Mouse (Mus musculus) hindbrain, embryonic 11.5 days (tissue): Measurements from ENCODE around the gene Crocc. TPM values are rescaled to one million over a fixed set of nuclear protein-coding genes. Genes with fewer than 3 reads are reported as not detected.

ENCODE experiments used
- ATAC-seq: fragments of 200-750 bp; cut with Nextera tagmentation; 2 replicates; pipeline ENCODE4 v1.8.0; 2017; ENCODE audit warnings: mild to moderate bottlenecking, moderate TSS enrichment, moderate library complexity; ENCODE audit not compliant: low FRiP score
- DNase-seq: peaks from one replicate; pipeline ENCODE4 v3.0.0-alpha.2; 2015; ENCODE audit warnings: low spot score
- H3K27ac ChIP-seq: fragments of 300-500 bp; sonication (generic); 2 replicates; pipeline ENCODE4 v1.5.1; 2014; ENCODE audit warnings: mild to moderate bottlenecking, low read depth, low read length
- H3K27me3 ChIP-seq: fragments of 300-500 bp; sonication (generic); 2 replicates; pipeline ENCODE4 v1.6.1; 2014; ENCODE audit warnings: mild to moderate bottlenecking, low read length, moderate library complexity, mixed read lengths; ENCODE audit not compliant: control insufficient read depth, insufficient read depth
- H3K36me3 ChIP-seq: fragments of 300-500 bp; sonication (generic); 2 replicates; pipeline ENCODE4 v1.6.1; 2014; ENCODE audit warnings: mild to moderate bottlenecking, low read length, moderate library complexity, mixed read lengths; ENCODE audit not compliant: control insufficient read depth, insufficient read depth
- H3K4me1 ChIP-seq: fragments of 300-500 bp; sonication (generic); replicated peaks from 2 replicates; pipeline ENCODE4 v1.6.1; 2014; ENCODE audit warnings: low read length, mixed read lengths; ENCODE audit not compliant: control insufficient read depth, insufficient read depth
- H3K4me2 ChIP-seq: fragments of 300-500 bp; sonication (generic); replicated peaks from 2 replicates; pipeline ENCODE4 v1.6.1; 2014; ENCODE audit warnings: mild to moderate bottlenecking, low read depth, low read length
- H3K4me3 ChIP-seq: fragments of 300-500 bp; sonication (generic); 2 replicates; pipeline ENCODE4 v1.5.1; 2014; ENCODE audit warnings: low read depth, low read length
- H3K9ac ChIP-seq: fragments of 300-500 bp; sonication (generic); 2 replicates; pipeline ENCODE4 v1.6.1; 2014; ENCODE audit warnings: low read depth, low read length
- H3K9me3 ChIP-seq: fragments of 300-500 bp; sonication (generic); 2 replicates; pipeline ENCODE4 v1.6.1; 2016; ENCODE audit warnings: low read length; ENCODE audit not compliant: control insufficient read depth
- WGBS: fragments of 180-500 bp; shearing (Covaris S2); extraction: QIAGEN DNeasy Blood & Tissue Kit; methylation state at CpG from one replicate; pipeline ENCODE4 v1.1.7; 2014; 5-methylcytosine and 5-hydroxymethylcytosine counted together
- polyA plus RNA-seq: library from polyadenylated mRNA; unstranded; fragments of >200 nt; fragmentation: Nextera tagmentation; extraction: Ambion mirVana; gene quantifications from 2 replicates; pipeline ENCODE4 v1.2.1, GENCODE M21; 2014

Gene Crocc
- polyA plus RNA-seq, 1 experiment from 2014 or later: 7.6 TPM

DNA sequence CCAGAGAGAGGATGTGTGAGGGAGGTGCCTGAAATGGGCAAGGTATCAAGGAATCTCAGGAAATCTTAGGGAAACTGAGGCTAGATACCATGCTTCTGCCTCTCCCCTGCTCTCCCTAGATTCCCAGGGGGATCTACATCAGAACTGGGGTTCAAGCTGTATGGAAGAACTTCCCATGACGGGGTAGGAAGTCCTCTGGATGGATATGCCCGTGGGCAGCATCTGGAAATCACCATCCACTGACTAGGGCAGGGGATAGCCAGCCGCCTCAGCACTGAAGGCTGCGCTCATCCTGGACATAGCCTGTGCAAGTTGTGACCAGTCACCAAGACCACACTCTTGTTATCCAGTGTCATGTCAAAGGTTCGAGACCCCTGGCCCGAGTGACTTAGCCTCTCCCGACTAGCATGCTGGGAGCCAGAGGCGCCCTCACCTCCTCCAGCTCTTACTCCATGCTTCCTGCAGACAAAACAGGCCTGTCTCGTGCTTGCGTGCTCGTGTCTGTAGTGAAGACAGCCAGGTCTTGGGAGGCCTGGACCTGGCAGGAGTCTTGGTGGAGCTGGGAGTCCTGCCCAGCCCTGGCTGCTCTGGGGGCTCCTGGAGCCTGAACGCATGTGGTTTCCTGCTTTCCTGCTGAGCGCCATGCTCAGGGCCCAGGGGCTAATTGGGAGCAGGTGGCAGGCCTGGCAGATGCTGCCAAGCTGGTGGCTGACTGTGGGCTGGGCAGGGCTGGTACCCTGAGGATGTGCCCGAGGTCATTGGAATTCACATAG is 48.6 kb downstream of the Crocc start:
- Histone ChIP-seq H3K27me3 (no peaks in the 10 kb centered on the region), H3K9me3 (no peaks in the 10 kb centered on the region), H3K4me1 (peaks cover 3% of the 10 kb centered on the region; the same call in 1 of the 2 replicates), H3K4me2 (peak overlapping the region; percentile 43), H3K9ac (peak overlapping the region; percentile 85), H3K27ac (peak overlapping the region; percentile 75; the same call in 1 of the 2 replicates), H3K36me3 (peaks cover 22% of the 10 kb centered on the region), H3K4me3 (peak overlapping the region; percentile 74)
- ATAC-seq: peak; percentile 6; the same call in 1 of the 2 replicates
- 45% methylated on average over 14 of the region's 14 CpGs for WGBS
- DNase-seq: peak; percentile 36

DNA sequence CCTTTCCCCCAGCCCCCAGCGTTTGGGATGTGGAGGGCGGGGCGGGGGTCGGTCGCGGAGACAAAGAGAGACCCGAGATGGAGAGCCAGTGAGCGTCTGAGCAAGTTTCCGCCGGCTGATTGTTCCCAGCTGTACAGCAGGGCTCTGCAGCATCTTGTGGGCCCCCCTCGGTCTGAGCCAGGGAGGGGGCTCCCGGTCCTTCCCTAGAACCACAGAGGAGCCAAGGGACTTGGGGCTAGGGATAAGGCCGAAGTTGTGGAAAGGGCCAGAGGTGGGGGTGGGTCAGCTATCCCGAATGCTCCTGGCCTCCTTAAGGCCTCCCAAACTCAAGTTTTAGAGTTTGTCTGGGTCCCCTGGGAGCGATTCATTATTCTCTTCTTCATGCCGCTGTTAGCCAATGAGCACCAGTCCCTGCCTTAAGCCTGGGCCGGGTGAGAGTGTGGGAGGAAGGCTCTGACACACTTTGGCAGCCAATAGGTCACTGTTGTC is 49.4 kb downstream of the Crocc start:
- peak overlapping the region; percentile 74 for H3K4me3 ChIP-seq
- no peaks in the 10 kb centered on the region for H3K27me3 ChIP-seq
- H3K9me3 ChIP-seq: no peaks in the 10 kb centered on the region
- DNase-seq: peak; percentile 70
- ATAC-seq: peak; percentile 63
- H3K27ac ChIP-seq: peak overlapping the region; percentile 75
- H3K36me3 ChIP-seq: peaks cover 27% of the 10 kb centered on the region
- H3K4me1 ChIP-seq: peaks cover 3% of the 10 kb centered on the region; the same call in 1 of the 2 replicates
- under 1% methylated on average over 17 of the region's 17 CpGs for whole genome bisulfite sequencing
- H3K4me2 ChIP-seq: peak overlapping the region; percentile 43
- peak overlapping the region; percentile 85 for H3K9ac ChIP-seq

DNA sequence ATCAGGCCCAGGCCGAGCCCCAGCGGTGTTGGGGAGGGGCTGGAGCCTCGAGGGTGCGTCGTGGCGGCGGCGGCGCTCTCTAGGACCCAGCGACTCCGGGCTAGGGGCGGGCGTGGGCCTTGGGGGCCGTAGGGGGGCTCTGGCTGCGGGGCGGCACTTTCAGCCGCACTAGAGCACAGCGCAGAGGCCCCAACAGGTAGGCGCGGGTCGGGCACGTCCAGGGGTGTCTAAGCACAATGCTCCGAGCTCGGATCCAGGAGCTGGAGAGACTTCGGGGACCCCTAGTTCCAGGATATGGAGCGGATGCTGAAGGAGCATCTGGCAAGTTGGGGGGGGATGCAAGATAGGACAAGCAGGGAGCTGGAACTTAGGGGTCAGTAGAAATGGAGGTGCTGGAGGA is 49.8 kb downstream of the Crocc start:
- peak overlapping the region; percentile 74 for H3K4me3 ChIP-seq
- H3K27ac ChIP-seq: peak overlapping the region; percentile 75
- ATAC-seq (peak; percentile 80), DNase-seq (peak; percentile 84)
- H3K4me1 ChIP-seq: peaks cover 3% of the 10 kb centered on the region; the same call in 1 of the 2 replicates
- WGBS: 3% methylated on average over 24 of the region's 26 CpGs
- peak overlapping the region; percentile 43 for H3K4me2 ChIP-seq
- H3K9ac ChIP-seq: peak overlapping the region; percentile 85
- H3K9me3 ChIP-seq: no peaks in the 10 kb centered on the region
- H3K27me3 ChIP-seq: no peaks in the 10 kb centered on the region
- peaks cover 27% of the 10 kb centered on the region for H3K36me3 ChIP-seq

DNA sequence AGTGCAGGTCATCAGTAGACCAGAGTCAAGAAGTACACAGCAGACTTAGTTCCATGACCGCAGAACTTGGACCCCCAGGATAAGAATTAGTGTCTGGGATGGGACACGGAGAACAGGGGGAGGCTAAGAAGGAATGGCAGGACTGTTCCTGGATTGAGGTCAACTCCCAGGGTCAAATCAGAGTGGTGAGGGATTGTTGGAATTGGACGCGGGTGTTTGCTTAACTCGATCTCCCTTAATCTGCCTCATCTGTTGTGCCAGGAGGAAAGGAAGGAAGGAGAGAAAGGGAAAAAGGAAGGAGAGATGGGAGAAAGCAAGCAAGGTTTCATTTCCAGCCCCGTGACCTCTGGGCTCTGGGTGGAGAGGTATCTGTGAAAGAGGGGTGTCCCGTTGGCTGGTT is 50.2 kb downstream of the Crocc start, which contains the start of gene Mfap2:
TSS of gene Mfap2 (plus strand) at position 301 of the 400 bp plus-strand sequence.
- Histone ChIP-seq H3K4me2 (peak within 1 kb of the TSS; percentile 43), H3K36me3 (peaks cover 23% of the 10 kb centered on the region), H3K27me3 (no peaks in the 10 kb centered on the region), H3K9me3 (no peaks in the 10 kb centered on the region), H3K4me1 (peaks cover 3% of the 10 kb centered on the region; the same call in 1 of the 2 replicates), H3K27ac (peak within 1 kb of the TSS; percentile 75), H3K9ac (peak within 1 kb of the TSS; percentile 85), H3K4me3 (peak within 1 kb of the TSS; percentile 74)
- DNase-seq: no peak
- ATAC-seq: no peak
- WGBS: 17% methylated on average over 7 of the region's 7 CpGs

DNA sequence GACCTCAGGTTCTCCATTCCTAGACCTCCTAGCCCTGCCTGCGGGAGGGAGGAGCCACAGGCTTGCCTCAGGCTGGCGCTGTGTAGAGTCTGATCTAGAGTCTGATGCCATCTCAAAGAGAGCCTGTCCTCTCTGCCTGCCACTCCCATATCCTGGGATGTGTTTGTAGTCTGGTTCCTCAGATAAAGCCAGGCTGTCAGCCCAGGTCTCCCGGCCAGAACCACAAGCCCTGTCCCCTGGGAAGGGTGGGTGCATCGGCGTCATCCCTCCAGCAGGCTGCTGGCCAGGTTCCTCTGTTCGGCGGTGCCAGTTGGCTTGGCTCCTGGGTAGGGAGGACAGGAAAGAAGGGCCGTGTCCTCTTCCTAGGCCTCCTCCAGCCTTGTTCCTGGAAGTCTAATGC is 52.3 kb downstream of the Crocc start:
- H3K27me3 ChIP-seq: no peaks in the 10 kb centered on the region
- no peak overlapping the region for H3K9ac ChIP-seq
- H3K4me1 ChIP-seq: peaks cover 3% of the 10 kb centered on the region; the same call in 1 of the 2 replicates
- WGBS: 88% methylated on average over 8 of the region's 8 CpGs
- DNase-seq (no peak), ATAC-seq (no peak)
- H3K27ac ChIP-seq: no peak overlapping the region
- no peaks in the 10 kb centered on the region for H3K9me3 ChIP-seq
- H3K36me3 ChIP-seq: peaks cover 21% of the 10 kb centered on the region
- no peak overlapping the region for H3K4me2 ChIP-seq
- no peak overlapping the region for H3K4me3 ChIP-seq

DNA sequence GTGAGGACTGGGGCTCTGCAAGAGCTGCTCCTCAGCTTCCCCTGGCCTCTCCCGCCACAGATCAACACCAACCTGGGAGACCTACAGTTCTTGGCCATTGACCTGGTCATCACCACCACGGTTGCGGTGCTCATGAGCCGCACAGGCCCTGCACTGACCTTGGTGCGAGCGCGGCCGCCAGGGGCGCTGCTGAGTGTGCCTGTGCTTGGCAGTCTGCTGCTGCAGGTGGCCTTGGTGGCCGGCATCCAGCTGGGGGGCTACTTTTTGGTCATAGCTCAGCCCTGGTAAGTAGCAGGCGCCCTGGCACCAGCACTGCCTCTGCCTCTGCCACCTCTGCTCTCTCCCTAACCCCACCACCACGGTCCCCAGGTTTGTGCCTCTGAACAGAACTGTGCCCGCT is 54.4 kb downstream of the Crocc start:
- no peak for ATAC-seq
- 82% methylated on average over 13 of the region's 13 CpGs for WGBS

DNA sequence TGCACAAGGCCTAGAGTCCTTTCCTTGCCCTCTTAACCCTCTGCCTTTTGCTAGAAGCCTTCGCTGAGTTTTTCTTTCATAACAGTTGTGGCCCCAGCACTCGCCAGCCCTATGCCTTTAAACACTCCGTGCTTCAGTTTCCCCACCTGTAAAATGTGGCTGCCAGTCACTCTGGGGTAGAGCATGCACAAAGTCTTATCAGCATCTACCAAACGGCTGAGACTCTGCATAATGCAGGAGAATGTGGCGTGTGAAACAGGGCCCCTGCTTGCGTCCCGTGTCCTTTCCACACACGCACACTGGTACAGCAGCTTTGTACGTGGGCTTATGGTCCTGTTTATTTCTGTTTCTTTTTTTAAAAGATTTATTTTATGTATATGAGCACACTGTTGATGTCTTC is 63.5 kb downstream of the Crocc start:
- Histone ChIP-seq H3K27ac (no peak overlapping the region), H3K9me3 (no peaks in the 10 kb centered on the region), H3K36me3 (peaks cover 19% of the 10 kb centered on the region), H3K27me3 (no peaks in the 10 kb centered on the region), H3K4me2 (no peak overlapping the region), H3K4me1 (no peaks in the 10 kb centered on the region), H3K9ac (no peak overlapping the region), H3K4me3 (no peak overlapping the region)
- ATAC-seq (no peak), DNase-seq (no peak)
- 93% methylated on average over 9 of the region's 9 CpGs for WGBS

More for the DNA sequence above, 54.4 kb downstream of the Crocc start:
- H3K4me2 ChIP-seq: no peak overlapping the region
- no peaks in the 10 kb centered on the region for H3K9me3 ChIP-seq
- H3K4me1 ChIP-seq: no peaks in the 10 kb centered on the region
- no peak overlapping the region for H3K27ac ChIP-seq
- peak; percentile 32 for DNase-seq
- H3K9ac ChIP-seq: no peak overlapping the region
- no peak overlapping the region for H3K4me3 ChIP-seq
- H3K27me3 ChIP-seq: no peaks in the 10 kb centered on the region
- H3K36me3 ChIP-seq: peaks cover 21% of the 10 kb centered on the region

DNA sequence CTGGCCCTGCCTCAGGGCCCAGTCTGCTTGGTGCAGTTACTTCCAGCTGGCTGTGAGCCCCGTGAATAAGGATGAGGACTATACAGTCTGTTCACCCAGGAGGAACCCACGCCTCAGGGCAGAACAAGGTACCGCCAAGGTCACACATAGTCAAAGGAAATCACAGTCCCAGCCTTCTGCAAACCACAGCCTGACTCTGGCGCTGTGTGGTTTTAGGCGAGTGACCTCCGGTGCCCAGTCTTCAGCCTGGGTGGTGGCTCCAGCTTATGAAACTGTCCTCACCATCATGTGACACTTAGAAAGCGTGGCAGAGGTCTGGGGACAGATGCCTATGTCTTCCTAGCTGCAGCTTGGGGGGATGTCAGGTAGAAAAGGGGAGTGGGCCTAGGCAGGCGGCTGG is 64.5 kb downstream of the Crocc start:
- ATAC-seq (no peak), DNase-seq (no peak)
- no peak overlapping the region for H3K27ac ChIP-seq
- no peak overlapping the region for H3K9ac ChIP-seq
- WGBS: 94% methylated on average over 8 of the region's 8 CpGs
- H3K4me1 ChIP-seq: no peaks in the 10 kb centered on the region
- H3K36me3 ChIP-seq: peaks cover 19% of the 10 kb centered on the region
- no peak overlapping the region for H3K4me2 ChIP-seq
- no peaks in the 10 kb centered on the region for H3K9me3 ChIP-seq
- H3K27me3 ChIP-seq: no peaks in the 10 kb centered on the region
- no peak overlapping the region for H3K4me3 ChIP-seq

DNA sequence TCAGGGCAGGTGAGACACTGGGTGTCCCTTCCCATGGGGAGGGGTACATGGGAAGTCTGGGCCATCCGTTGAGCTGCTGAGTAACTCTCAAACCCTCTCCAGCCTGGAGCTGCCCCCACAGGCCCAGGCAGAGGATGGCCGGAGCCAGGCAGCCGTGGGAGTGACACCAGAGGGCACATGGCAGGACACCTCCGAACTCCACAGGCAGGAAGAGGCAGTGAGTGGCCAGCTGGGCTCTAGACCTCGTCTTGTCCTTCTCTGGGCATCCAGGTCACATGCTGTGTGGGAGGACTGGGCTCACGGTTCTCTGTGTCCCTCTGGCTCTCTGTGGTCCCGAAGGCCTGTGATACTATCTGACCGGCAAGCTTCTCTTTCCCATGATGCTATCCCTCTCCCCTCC is 66.5 kb downstream of the Crocc start:
- Histone ChIP-seq H3K27me3 (no peaks in the 10 kb centered on the region), H3K4me3 (no peak overlapping the region), H3K9me3 (no peaks in the 10 kb centered on the region), H3K27ac (no peak overlapping the region), H3K4me2 (no peak overlapping the region), H3K4me1 (no peaks in the 10 kb centered on the region), H3K9ac (no peak overlapping the region), H3K36me3 (peaks cover 13% of the 10 kb centered on the region)
- 87% methylated on average over 8 of the region's 8 CpGs for WGBS
- DNase-seq: no peak
- ATAC-seq: no peak
